ENCODE assay signal across 10 mouse cellular contexts in the genomic region with DNA sequence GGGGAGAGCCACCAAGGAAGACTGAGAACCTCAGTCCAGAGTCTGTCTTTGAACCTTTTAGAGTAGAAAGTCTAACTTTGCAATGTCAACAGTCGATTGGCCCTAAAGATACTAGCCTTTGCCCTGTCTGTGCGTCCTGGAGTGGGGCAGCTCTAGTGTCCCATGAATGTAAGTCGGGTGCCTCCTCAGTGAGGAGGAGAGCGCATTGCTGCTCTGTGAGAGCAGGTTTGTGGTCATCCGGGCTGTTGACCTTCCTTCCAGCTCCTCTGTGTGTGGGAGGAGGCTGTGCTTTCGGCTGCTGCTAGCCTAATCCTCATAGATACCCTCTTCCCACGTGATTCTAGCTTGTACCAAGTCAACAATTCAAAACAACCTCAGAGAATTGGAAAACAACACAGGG. TPM values are rescaled to one million over a fixed set of nuclear protein-coding genes. Genes with fewer than 3 reads are reported as not detected.
DNase-seq lines count a peak whose midpoint lies in the region; ATAC-seq lines count a peak whose summit lies in the region.
"Had no signal": no experiment of that assay in that cellular context is flagged by ENCODE, and none has a peak within 500 bp of the region (broad histone marks: within the 10 kb centered on the region; RNA-seq: fewer than 3 reads in every experiment).

No protein-coding gene starts in this region.

- no peaks in the 10 kb centered on the region for H3K36me3 ChIP-seq in limb, embryonic 12.5 days
- no peaks in the 10 kb centered on the region for H3K36me3 ChIP-seq in limb, embryonic 10.5 days
- no peaks in the 10 kb centered on the region for H3K36me3 ChIP-seq in embryonic facial prominence, embryonic 10.5 days (replicated peaks)
- H3K36me3 ChIP-seq in forebrain, embryonic 13.5 days (ENCODE audit: poor library complexity, severe bottlenecking) = no peaks in the 10 kb centered on the region

- no peak for DNase-seq in limb, embryonic 10.5 days (ENCODE audit: low spot score)
- no peak for DNase-seq in embryonic facial prominence, embryonic 10.5 days (ENCODE audit: low spot score)
- peak; percentile 14 to 33 for DNase-seq in heart, postnatal 10 days
- peak; percentile 68 to 79 for DNase-seq in kidney, postnatal 36 days
- no peak for DNase-seq in urinary bladder, adult 2 months (ENCODE audit: low spot score)
- DNase-seq in spleen, adult 18-20 months = no peak
- DNase-seq: cerebellum, adult 2 months had no signal

- peaks cover 53% of the 10 kb centered on the region for H3K27me3 ChIP-seq in limb, embryonic 12.5 days
- H3K27me3 ChIP-seq in limb, embryonic 10.5 days (ENCODE audit: low read depth, poor library complexity, severe bottlenecking) = peaks cover 46% of the 10 kb centered on the region
- peaks cover 58% of the 10 kb centered on the region for H3K27me3 ChIP-seq in embryonic facial prominence, embryonic 10.5 days (replicated peaks; ENCODE audit: low read depth, poor library complexity, severe bottlenecking)
- peaks cover 46% of the 10 kb centered on the region; the same call in 1 of the 2 replicates for H3K27me3 ChIP-seq in forebrain, embryonic 13.5 days

- H3K9ac ChIP-seq in limb, embryonic 12.5 days (replicated peaks) = no peak overlapping the region
- no peak overlapping the region for H3K9ac ChIP-seq in forebrain, embryonic 13.5 days

- WGBS in limb, embryonic 12.5 days = 48% methylated on average over 7 of the region's 7 CpGs
- 54% methylated on average over 7 of the region's 7 CpGs for WGBS in limb, embryonic 10.5 days
- 40% methylated on average over 7 of the region's 7 CpGs for WGBS in embryonic facial prominence, embryonic 10.5 days
- WGBS in forebrain, embryonic 13.5 days = 48% methylated on average over 7 of the region's 7 CpGs

- 0 out of 2 replicates have a peak overlapping the region, but pooled peaks have one; percentile 46 for H3K4me2 ChIP-seq in limb, embryonic 12.5 days
- no peak overlapping the region for H3K4me2 ChIP-seq in forebrain, embryonic 13.5 days

- H3K4me3 ChIP-seq in limb, embryonic 12.5 days (replicated peaks) = no peak overlapping the region
- H3K4me3 ChIP-seq in limb, embryonic 10.5 days = no peak overlapping the region
- H3K4me3 ChIP-seq in embryonic facial prominence, embryonic 10.5 days = no peak overlapping the region
- no peak overlapping the region for H3K4me3 ChIP-seq in forebrain, embryonic 13.5 days

- intact Hi-C loops in heart, postnatal 10 days (cut with DNase I) = no loop called here

- H3K27ac ChIP-seq in limb, embryonic 12.5 days = no peak overlapping the region
- H3K27ac ChIP-seq in limb, embryonic 10.5 days = no peak overlapping the region
- H3K27ac ChIP-seq in embryonic facial prominence, embryonic 10.5 days (replicated peaks) = 0 out of 2 replicates have a peak overlapping the region, but pooled peaks have one; percentile 19
- no peak overlapping the region for H3K27ac ChIP-seq in forebrain, embryonic 13.5 days

- ATAC-seq in limb, embryonic 12.5 days (ENCODE audit: insufficient number of reproducible peaks, insufficient read depth, low FRiP score, low TSS enrichment, low read depth) = no peak
- no peak for ATAC-seq in forebrain, embryonic 13.5 days

- H3K9me3 ChIP-seq in limb, embryonic 12.5 days = no peaks in the 10 kb centered on the region
- no peaks in the 10 kb centered on the region for H3K9me3 ChIP-seq in limb, embryonic 10.5 days (replicated peaks)
- H3K9me3 ChIP-seq in embryonic facial prominence, embryonic 10.5 days = no peaks in the 10 kb centered on the region
- no peaks in the 10 kb centered on the region for H3K9me3 ChIP-seq in forebrain, embryonic 13.5 days (replicated peaks)

- peaks cover 12% of the 10 kb centered on the region for H3K4me1 ChIP-seq in limb, embryonic 12.5 days (replicated peaks)
- H3K4me1 ChIP-seq in limb, embryonic 10.5 days = peaks cover 26% of the 10 kb centered on the region
- peaks cover 36% of the 10 kb centered on the region for H3K4me1 ChIP-seq in embryonic facial prominence, embryonic 10.5 days
- peaks cover 10% of the 10 kb centered on the region for H3K4me1 ChIP-seq in forebrain, embryonic 13.5 days

RNA-seq across cellular contexts. Expression of gene Marc2, which starts 4.9 kb away (rescaled TPM):
- polyA plus RNA-seq in limb, embryonic 12.5 days (2016; fragmentation: Nextera tagmentation; extraction: Ambion mirVana) = 124 and 136 TPM in 2 replicates
- polyA plus RNA-seq in limb, embryonic 10.5 days (2016; fragmentation: Nextera tagmentation; extraction: Ambion mirVana) = 68.9 and 84.4 TPM in 2 replicates
- polyA plus RNA-seq in embryonic facial prominence, embryonic 10.5 days (2016; fragmentation: Nextera tagmentation; extraction: Ambion mirVana) = 78.9 and 82.0 TPM in 2 replicates
- total RNA-seq in heart, postnatal 10 days (2021) = 100 to 1,000 TPM; 151 to 155 TPM
- 100 and 103 TPM in 2 replicates for polyA plus RNA-seq in forebrain, embryonic 13.5 days (2015; fragmentation: Nextera tagmentation; extraction: Ambion mirVana)
- polyA plus RNA-seq in urinary bladder, adult 2 months (2012; rRNA removed) = 102 and 119 TPM in 2 replicates

RNA-seq across cellular contexts. Expression of gene C130074G19Rik, which starts 31.9 kb away (rescaled TPM):
- 0.84 and 1.1 TPM in 2 replicates for polyA plus RNA-seq in limb, embryonic 12.5 days (2016; fragmentation: Nextera tagmentation; extraction: Ambion mirVana)
- polyA plus RNA-seq in limb, embryonic 10.5 days (2016; fragmentation: Nextera tagmentation; extraction: Ambion mirVana) = 0.48 and 0.64 TPM in 2 replicates
- polyA plus RNA-seq in embryonic facial prominence, embryonic 10.5 days (2016; fragmentation: Nextera tagmentation; extraction: Ambion mirVana) = 0.49 and 0.64 TPM in 2 replicates
- total RNA-seq in heart, postnatal 10 days (2021) = 10 to 100 TPM; 30.8 to 37.5 TPM
- polyA plus RNA-seq in forebrain, embryonic 13.5 days (2015; fragmentation: Nextera tagmentation; extraction: Ambion mirVana) = 0.89 and 1.0 TPM in 2 replicates
- 12.2 and 22.0 TPM in 2 replicates for polyA plus RNA-seq in urinary bladder, adult 2 months (2012; rRNA removed)

RNA-seq across cellular contexts. Expression of gene Marc1, which starts 40.1 kb away (rescaled TPM):
- polyA plus RNA-seq in limb, embryonic 12.5 days (2016; fragmentation: Nextera tagmentation; extraction: Ambion mirVana) = 0.17 TPM in 1 of 2 replicates, not detected in the other
- 0.15 and 0.24 TPM in 2 replicates for polyA plus RNA-seq in limb, embryonic 10.5 days (2016; fragmentation: Nextera tagmentation; extraction: Ambion mirVana)
- 0.07 TPM in 1 of 2 replicates, not detected in the other for polyA plus RNA-seq in embryonic facial prominence, embryonic 10.5 days (2016; fragmentation: Nextera tagmentation; extraction: Ambion mirVana)
- not detected for total RNA-seq in heart, postnatal 10 days (2021)
- 0.22 TPM in 1 of 2 replicates, not detected in the other for polyA plus RNA-seq in forebrain, embryonic 13.5 days (2015; fragmentation: Nextera tagmentation; extraction: Ambion mirVana)
- 0.40 and 0.62 TPM in 2 replicates for polyA plus RNA-seq in urinary bladder, adult 2 months (2012; rRNA removed)
- total RNA-seq: layer of hippocampus, postnatal 10 days had no signal
- polyA plus RNA-seq: cerebellum, adult 2 months had no signal

Comparison
In these comparisons a context has a peak if more than half of its experiments do, and no peak if none do; other contexts are left out.
1. DNase-seq: peak in heart, postnatal 10 days (2 of 2) and kidney, postnatal 36 days (2 of 2); none in limb, embryonic 10.5 days (single experiment), embryonic facial prominence, embryonic 10.5 days (single experiment), urinary bladder, adult 2 months (single experiment) and spleen, adult 18-20 months (0 of 2).